Mouse (Mus musculus) brain, embryonic 14.5 days (tissue): ENCODE results near the gene Aco1.

Experiments used
- CTCF ChIP-seq: fragments of 200-500 bp; IDR thresholded peaks from 2 replicates; pipeline ENCODE4 v1.5.1; 2012; ENCODE audit warnings: inconsistent platforms, mild to moderate bottlenecking, moderate library complexity, borderline replicate concordance; ENCODE audit not compliant: insufficient read depth, insufficient read length; ENCODE audit errors: extremely low read depth
- POLR2A ChIP-seq: fragments of 200-500 bp; IDR thresholded peaks from 2 replicates; pipeline ENCODE4 v1.6.1; 2012; ENCODE audit warnings: mild to moderate bottlenecking, inconsistent platforms, borderline replicate concordance; ENCODE audit not compliant: poor library complexity, insufficient read depth, insufficient read length, severe bottlenecking; ENCODE audit errors: extremely low read depth

DNA sequence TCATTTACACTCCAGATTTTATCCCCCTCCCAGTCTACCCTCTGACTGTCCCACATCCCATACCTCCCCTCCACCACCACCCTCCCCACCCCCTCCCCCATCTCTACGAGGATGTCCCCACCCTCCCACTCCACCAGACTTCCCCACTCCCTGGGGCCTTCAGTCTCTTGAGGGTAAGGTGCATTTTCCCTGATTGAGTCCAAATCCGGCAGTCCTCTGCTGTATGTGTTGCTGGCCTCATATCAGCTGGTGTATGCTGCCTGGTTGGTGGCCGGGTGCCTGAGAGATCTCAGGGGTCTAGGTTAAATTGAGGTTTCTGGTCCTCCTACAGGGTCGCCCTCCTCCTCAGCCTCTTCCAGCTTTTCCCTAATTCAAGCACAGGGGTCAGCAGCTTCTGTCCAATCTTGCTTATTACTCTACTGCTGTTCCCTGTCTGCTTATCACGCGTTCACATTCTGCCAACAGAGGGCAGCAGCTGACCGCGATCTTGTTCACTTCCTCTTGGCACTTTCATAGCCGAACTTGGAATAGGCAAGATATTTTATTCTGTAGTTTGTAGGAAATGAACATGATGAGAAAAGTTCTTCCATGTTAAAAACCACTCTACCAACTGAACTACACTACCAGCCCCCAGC is 8.3 kb upstream of the Aco1 start:
- TF ChIP-seq CTCF = peak; percentile 92
- TF ChIP-seq POLR2A = no peak
